Mouse (Mus musculus): ENCODE measurements around the gene Nckap1. TPM values are rescaled to one million over a fixed set of nuclear protein-coding genes. Genes with fewer than 3 reads are reported as not detected.
A peak's percentile ranks its signal among the peaks of the same experiment; 100 is the strongest.

Nckap1 gene
- polyA plus RNA-seq, 1 experiment from 2014 or later, result 64.1 TPM

GRCm38 (mm10) chr2:80602756-80603155 is 21.6 kb upstream of the Nckap1 start:
- no peak for DNase-seq (ENCODE audit: low spot score)
- Histone ChIP-seq H3K4me3 (ENCODE audit: low read depth, low read length) (no peak overlapping the region), H3K9ac (ENCODE audit: low read length) (no peak overlapping the region), H3K27ac (ENCODE audit: low read depth) (no peak overlapping the region), H3K4me1 (replicated peaks; ENCODE audit: control insufficient read depth, insufficient read depth, low read length) (no peaks in the 10 kb centered on the region), H3K9me3 (ENCODE audit: control insufficient read depth, low read length) (no peaks in the 10 kb centered on the region), H3K4me2 (ENCODE audit: low read length) (no peak overlapping the region), H3K36me3 (ENCODE audit: control insufficient read depth, insufficient read depth, low read length) (no peaks in the 10 kb centered on the region), H3K27me3 (replicated peaks; ENCODE audit: control insufficient read depth, insufficient read depth, low read length) (no peaks in the 10 kb centered on the region)
- 94% methylated on average over 11 of the region's 13 CpGs for WGBS
- no peak for ATAC-seq (replicated peaks; ENCODE audit: low FRiP score, low TSS enrichment, low read depth)

DNA sequence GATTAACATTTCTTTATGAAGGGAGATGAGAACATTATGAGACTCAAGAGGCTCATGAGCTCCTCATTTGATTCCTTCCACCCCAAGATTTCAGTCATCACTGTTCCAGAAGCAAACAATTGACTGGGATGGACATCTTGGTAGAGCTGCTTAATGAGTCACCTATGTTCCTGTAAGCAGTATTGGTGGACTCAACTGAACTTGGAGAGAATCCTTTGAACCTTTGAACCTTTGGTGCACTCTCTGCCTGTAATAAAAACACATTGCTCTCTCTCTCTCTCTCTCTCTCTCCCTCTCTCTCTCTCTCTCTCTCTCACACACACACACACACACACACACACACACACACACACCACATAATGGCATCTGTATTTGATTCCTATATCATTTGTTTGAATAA is 19.4 kb upstream of the Nckap1 start:
- Histone ChIP-seq H3K9me3 (ENCODE audit: control insufficient read depth, low read length) (no peaks in the 10 kb centered on the region), H3K9ac (ENCODE audit: low read length) (no peak overlapping the region), H3K36me3 (ENCODE audit: control insufficient read depth, insufficient read depth, low read length) (no peaks in the 10 kb centered on the region), H3K27me3 (replicated peaks; ENCODE audit: control insufficient read depth, insufficient read depth, low read length) (no peaks in the 10 kb centered on the region), H3K4me1 (replicated peaks; ENCODE audit: control insufficient read depth, insufficient read depth, low read length) (no peaks in the 10 kb centered on the region), H3K27ac (ENCODE audit: low read depth) (no peak overlapping the region), H3K4me2 (ENCODE audit: low read length) (no peak overlapping the region), H3K4me3 (ENCODE audit: low read depth, low read length) (no peak overlapping the region)
- ATAC-seq (replicated peaks; ENCODE audit: low FRiP score, low TSS enrichment, low read depth) (no peak), DNase-seq (ENCODE audit: low spot score) (no peak)

GRCm38 (mm10) chr2:80599850-80600249 is 18.7 kb upstream of the Nckap1 start:
- 91% methylated on average over 3 of the region's 3 CpGs for WGBS
- Histone ChIP-seq H3K27ac (ENCODE audit: low read depth) (no peak overlapping the region), H3K4me3 (ENCODE audit: low read depth, low read length) (no peak overlapping the region), H3K4me1 (replicated peaks; ENCODE audit: control insufficient read depth, insufficient read depth, low read length) (no peaks in the 10 kb centered on the region), H3K4me2 (ENCODE audit: low read length) (no peak overlapping the region), H3K9ac (ENCODE audit: low read length) (no peak overlapping the region), H3K36me3 (ENCODE audit: control insufficient read depth, insufficient read depth, low read length) (no peaks in the 10 kb centered on the region), H3K27me3 (replicated peaks; ENCODE audit: control insufficient read depth, insufficient read depth, low read length) (no peaks in the 10 kb centered on the region), H3K9me3 (ENCODE audit: control insufficient read depth, low read length) (no peaks in the 10 kb centered on the region)
- DNase-seq (ENCODE audit: low spot score), result no peak
- no peak for ATAC-seq (replicated peaks; ENCODE audit: low FRiP score, low TSS enrichment, low read depth)

DNA sequence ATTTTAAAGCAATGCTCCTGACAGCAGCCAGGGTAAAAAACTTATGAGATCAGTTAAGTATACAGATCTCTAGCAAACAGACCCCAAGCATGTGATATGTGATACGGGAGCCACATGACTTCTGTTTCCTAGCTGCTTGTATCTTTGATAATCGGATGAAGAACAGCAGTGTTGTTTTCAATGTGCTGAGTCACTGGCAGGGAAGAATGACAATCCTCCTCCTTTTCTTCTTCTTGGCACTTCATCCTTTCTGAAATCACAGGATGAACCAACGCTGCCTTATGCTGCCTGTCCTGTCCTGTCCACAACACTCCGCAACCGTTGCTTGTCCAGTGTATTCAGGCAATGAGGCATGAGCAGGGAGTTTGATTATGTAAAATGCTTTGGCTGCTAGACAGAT is 15.8 kb upstream of the Nckap1 start:
- WGBS, result 70% methylated on average over 5 of the region's 5 CpGs
- Histone ChIP-seq H3K4me3 (ENCODE audit: low read depth, low read length) (no peak overlapping the region), H3K4me1 (replicated peaks; ENCODE audit: control insufficient read depth, insufficient read depth, low read length) (no peaks in the 10 kb centered on the region), H3K4me2 (ENCODE audit: low read length) (no peak overlapping the region), H3K9me3 (ENCODE audit: control insufficient read depth, low read length) (no peaks in the 10 kb centered on the region), H3K27ac (ENCODE audit: low read depth) (no peak overlapping the region), H3K27me3 (replicated peaks; ENCODE audit: control insufficient read depth, insufficient read depth, low read length) (no peaks in the 10 kb centered on the region), H3K36me3 (ENCODE audit: control insufficient read depth, insufficient read depth, low read length) (no peaks in the 10 kb centered on the region), H3K9ac (ENCODE audit: low read length) (no peak overlapping the region)
- no peak for DNase-seq (ENCODE audit: low spot score)
- ATAC-seq (replicated peaks; ENCODE audit: low FRiP score, low TSS enrichment, low read depth), result no peak

GRCm38 (mm10) chr2:80594215-80594918 is 13.2 kb upstream of the Nckap1 start:
- no peak overlapping the region for H3K4me2 ChIP-seq (ENCODE audit: low read length)
- WGBS, result 66% methylated on average over 4 of the region's 4 CpGs
- no peaks in the 10 kb centered on the region for H3K36me3 ChIP-seq (ENCODE audit: control insufficient read depth, insufficient read depth, low read length)

DNA sequence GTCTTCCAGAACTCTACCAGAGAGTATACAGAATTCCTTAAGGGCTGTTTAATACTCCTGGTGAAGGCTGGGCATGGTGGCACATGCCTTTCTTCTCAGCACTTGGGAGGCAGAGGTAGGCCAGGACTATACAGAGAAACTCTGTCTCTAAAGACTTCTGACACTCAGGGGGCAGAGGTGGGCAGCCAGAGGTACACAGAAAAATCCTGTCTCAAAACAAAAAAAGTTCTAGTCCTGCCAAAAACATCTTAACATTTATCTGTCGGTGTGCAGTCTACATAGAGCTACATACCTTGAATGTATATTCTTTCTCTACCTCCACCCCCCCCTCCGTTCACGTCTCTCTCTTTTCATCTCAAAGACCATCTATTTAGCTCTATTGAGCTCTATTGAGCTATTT is 1.2 kb upstream of the Nckap1 start:
- no peak for DNase-seq (ENCODE audit: low spot score)
- H3K27ac ChIP-seq (ENCODE audit: low read depth), result no peak overlapping the region
- WGBS, result 91% methylated on average over 3 of the region's 3 CpGs
- H3K36me3 ChIP-seq (ENCODE audit: control insufficient read depth, insufficient read depth, low read length), result no peaks in the 10 kb centered on the region
- no peak overlapping the region for H3K4me3 ChIP-seq (ENCODE audit: low read depth, low read length)
- no peak for ATAC-seq (replicated peaks; ENCODE audit: low FRiP score, low TSS enrichment, low read depth)
- no peaks in the 10 kb centered on the region for H3K9me3 ChIP-seq (ENCODE audit: control insufficient read depth, low read length)
- H3K4me1 ChIP-seq (replicated peaks; ENCODE audit: control insufficient read depth, insufficient read depth, low read length), result peaks cover 13% of the 10 kb centered on the region
- no peak overlapping the region for H3K4me2 ChIP-seq (ENCODE audit: low read length)
- H3K27me3 ChIP-seq (replicated peaks; ENCODE audit: control insufficient read depth, insufficient read depth, low read length), result no peaks in the 10 kb centered on the region
- H3K9ac ChIP-seq (ENCODE audit: low read length), result no peak overlapping the region

More at GRCm38 (mm10) chr2:80594215-80594918, 13.2 kb upstream of the Nckap1 start:
- H3K4me1 ChIP-seq (replicated peaks; ENCODE audit: control insufficient read depth, insufficient read depth, low read length), result no peaks in the 10 kb centered on the region
- no peak overlapping the region for H3K9ac ChIP-seq (ENCODE audit: low read length)
- no peak overlapping the region for H3K27ac ChIP-seq (ENCODE audit: low read depth)
- H3K9me3 ChIP-seq (ENCODE audit: control insufficient read depth, low read length), result no peaks in the 10 kb centered on the region
- no peak overlapping the region for H3K4me3 ChIP-seq (ENCODE audit: low read depth, low read length)
- DNase-seq (ENCODE audit: low spot score) (no peak), ATAC-seq (replicated peaks; ENCODE audit: low FRiP score, low TSS enrichment, low read depth) (no peak)
- no peaks in the 10 kb centered on the region for H3K27me3 ChIP-seq (replicated peaks; ENCODE audit: control insufficient read depth, insufficient read depth, low read length)

DNA sequence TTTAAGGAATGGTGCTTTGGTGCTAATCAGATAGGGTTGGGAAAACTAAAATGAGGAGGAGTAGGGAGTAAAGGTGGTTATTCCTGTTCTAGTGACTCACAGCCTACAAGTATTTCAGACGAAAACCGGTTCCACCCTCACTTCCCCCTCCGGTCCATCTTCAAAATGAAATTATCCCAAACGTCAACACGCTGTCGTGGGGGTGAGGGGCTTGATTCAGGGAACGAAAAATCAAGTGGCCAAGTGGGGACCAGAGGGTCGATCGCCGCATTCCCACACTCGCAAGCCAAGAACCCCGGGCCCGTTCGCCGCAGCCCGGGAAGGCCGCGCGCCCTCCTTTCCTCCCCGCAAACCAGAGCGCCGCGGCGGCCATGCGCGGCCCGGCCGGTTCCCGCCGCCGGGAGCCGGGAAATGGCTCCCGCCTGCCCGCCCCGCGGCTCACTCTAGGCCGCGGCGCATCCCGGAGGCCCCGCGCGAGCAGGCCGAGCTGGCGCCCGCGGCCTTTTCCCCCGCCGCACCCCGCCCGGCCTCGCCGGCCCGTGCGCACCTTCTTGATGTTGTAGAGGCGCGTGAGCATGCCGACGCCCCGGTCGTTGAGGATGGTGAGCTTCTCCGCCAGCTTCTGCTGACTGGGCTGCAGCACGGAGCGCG is 744 bp downstream of the Nckap1 start:
- peak; percentile 73 for DNase-seq (ENCODE audit: low spot score)
- Histone ChIP-seq H3K27me3 (replicated peaks; ENCODE audit: control insufficient read depth, insufficient read depth, low read length) (no peaks in the 10 kb centered on the region), H3K36me3 (ENCODE audit: control insufficient read depth, insufficient read depth, low read length) (no peaks in the 10 kb centered on the region), H3K9ac (ENCODE audit: low read length) (peak overlapping the region; percentile 98), H3K4me2 (ENCODE audit: low read length) (peak overlapping the region; percentile 56), H3K4me1 (replicated peaks; ENCODE audit: control insufficient read depth, insufficient read depth, low read length) (peaks cover 13% of the 10 kb centered on the region), H3K4me3 (ENCODE audit: low read depth, low read length) (peak overlapping the region; percentile 85), H3K9me3 (ENCODE audit: control insufficient read depth, low read length) (no peaks in the 10 kb centered on the region), H3K27ac (ENCODE audit: low read depth) (peak overlapping the region; percentile 98)
- peak; percentile 79 for ATAC-seq (replicated peaks; ENCODE audit: low FRiP score, low TSS enrichment, low read depth)
- WGBS, result under 1% methylated on average over 56 of the region's 65 CpGs

GRCm38 (mm10) chr2:80579253-80579891 is 1.8 kb downstream of the Nckap1 start:
- Histone ChIP-seq H3K4me1 (replicated peaks; ENCODE audit: control insufficient read depth, insufficient read depth, low read length) (peaks cover 13% of the 10 kb centered on the region), H3K9me3 (ENCODE audit: control insufficient read depth, low read length) (no peaks in the 10 kb centered on the region), H3K9ac (ENCODE audit: low read length) (0 out of 2 replicates have a peak overlapping the region, but pooled peaks have one; percentile 98), H3K36me3 (ENCODE audit: control insufficient read depth, insufficient read depth, low read length) (no peaks in the 10 kb centered on the region), H3K4me3 (ENCODE audit: low read depth, low read length) (peak overlapping the region; percentile 85), H3K27me3 (replicated peaks; ENCODE audit: control insufficient read depth, insufficient read depth, low read length) (no peaks in the 10 kb centered on the region), H3K27ac (ENCODE audit: low read depth) (no peak overlapping the region), H3K4me2 (ENCODE audit: low read length) (peak overlapping the region; percentile 56)
- 30% methylated on average over 6 of the region's 6 CpGs for WGBS
- DNase-seq (ENCODE audit: low spot score), result no peak
- ATAC-seq (replicated peaks; ENCODE audit: low FRiP score, low TSS enrichment, low read depth), result no peak
